Mouse (Mus musculus): Measurements from ENCODE around the gene AI481877. TPM values are rescaled to one million over a fixed set of nuclear protein-coding genes. Genes with fewer than 3 reads are reported as not detected.
A peak's percentile ranks its signal among the peaks of the same experiment; 100 is the strongest.
"Not testable (repeated sequence)": the region's sequence is repeated elsewhere in the genome, so short reads cannot be mapped to it uniquely, and the experiment has no call there.

Gene AI481877
- not detected for total RNA-seq (2021)

GRCm38 (mm10) chr4:59138507-59139033 is at the start of gene AI481877:
Gene AI481877, minus strand, starts transcription at chr4:59138983.
- DNase-seq; intact Hi-C loops (cut with DNase I): not testable (repeated sequence)

DNA sequence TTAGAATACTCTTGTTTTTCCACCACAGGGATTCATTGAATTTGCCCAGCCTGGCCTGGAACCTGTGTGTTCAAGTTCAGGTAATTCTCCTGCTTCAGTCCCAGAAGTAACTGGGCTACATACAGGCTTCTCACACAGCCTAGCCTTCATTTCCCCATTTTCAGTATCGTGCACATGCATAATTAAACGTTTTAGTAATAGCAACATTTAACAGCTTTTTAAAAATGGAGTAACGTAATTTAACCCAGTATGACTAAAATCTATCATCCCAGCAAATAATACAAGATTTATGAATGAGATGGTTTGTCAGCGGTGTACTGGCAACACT is 49.7 kb upstream of the AI481877 start:
- DNase-seq: no peak
- intact Hi-C loops (cut with DNase I): loop anchor here (5.0 kb wide), 1 partner anchor 91 kb away; no protein-coding TSS in a partner anchor

GRCm38 (mm10) chr4:59187289-59187688 is 48.5 kb upstream of the AI481877 start:
- intact Hi-C loops (cut with DNase I): loop anchor here (5.0 kb wide), 1 partner anchor 90 kb away; no protein-coding TSS in a partner anchor
- peak; percentile 36 for DNase-seq

DNA sequence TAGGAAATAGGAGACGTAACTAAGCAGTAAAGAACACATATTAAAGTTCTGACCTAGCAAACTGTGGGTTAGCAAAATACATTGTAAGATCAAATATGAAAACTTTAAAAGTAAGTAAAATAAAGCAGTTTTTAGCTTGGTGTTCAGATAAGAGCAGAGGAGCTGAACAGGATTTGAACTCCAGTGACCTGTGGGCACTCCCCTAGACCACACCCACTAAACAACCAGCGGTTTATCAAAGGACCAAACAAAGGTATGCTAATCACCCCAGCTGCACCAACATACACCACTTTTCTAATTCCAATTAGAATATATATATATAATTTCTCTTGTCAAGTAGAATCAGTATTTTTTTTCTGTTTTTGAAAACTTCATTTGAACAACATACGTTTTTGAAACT is 46.9 kb upstream of the AI481877 start:
- DNase-seq: no peak
- intact Hi-C loops (cut with DNase I): loop anchor here (5.0 kb wide), 1 partner anchor 88 kb away; no protein-coding TSS in a partner anchor

- peak; percentile 10 for DNase-seq
- intact Hi-C loops (cut with DNase I): no loop called here
Observed at GRCm38 (mm10) chr4:59181320-59182271, 42.8 kb upstream of the AI481877 start.

DNA sequence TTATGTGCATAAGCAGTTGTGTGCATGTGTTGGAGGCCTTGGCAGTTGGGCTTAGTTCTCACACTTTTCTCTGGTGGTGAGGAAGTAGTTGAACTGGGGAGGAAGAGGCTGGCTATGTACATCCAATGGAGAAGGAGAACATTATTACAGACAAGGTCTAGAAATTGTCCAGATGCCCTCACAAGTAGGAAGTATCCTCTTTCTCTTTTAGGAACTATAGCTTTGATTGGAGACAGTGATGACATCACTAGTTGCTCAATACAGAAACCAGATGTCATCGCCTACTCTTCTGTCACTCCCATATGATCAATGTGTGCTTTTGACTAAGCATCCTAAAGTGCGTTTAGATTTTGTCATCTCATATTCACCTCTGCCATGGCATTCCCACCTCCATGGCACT is 38.8 kb upstream of the AI481877 start:
- no peak for DNase-seq
- intact Hi-C loops (cut with DNase I): no loop called here

- DNase-seq: no peak
- intact Hi-C loops (cut with DNase I): no loop called here
Observed at GRCm38 (mm10) chr4:59175929-59176328, 37.1 kb upstream of the AI481877 start.

GRCm38 (mm10) chr4:59175003-59175402 is 36.2 kb upstream of the AI481877 start:
- intact Hi-C loops (cut with DNase I): no loop called here
- no peak for DNase-seq

GRCm38 (mm10) chr4:59173181-59173922 is 34.6 kb upstream of the AI481877 start:
- intact Hi-C loops (cut with DNase I): no loop called here
- no peak for DNase-seq

DNA sequence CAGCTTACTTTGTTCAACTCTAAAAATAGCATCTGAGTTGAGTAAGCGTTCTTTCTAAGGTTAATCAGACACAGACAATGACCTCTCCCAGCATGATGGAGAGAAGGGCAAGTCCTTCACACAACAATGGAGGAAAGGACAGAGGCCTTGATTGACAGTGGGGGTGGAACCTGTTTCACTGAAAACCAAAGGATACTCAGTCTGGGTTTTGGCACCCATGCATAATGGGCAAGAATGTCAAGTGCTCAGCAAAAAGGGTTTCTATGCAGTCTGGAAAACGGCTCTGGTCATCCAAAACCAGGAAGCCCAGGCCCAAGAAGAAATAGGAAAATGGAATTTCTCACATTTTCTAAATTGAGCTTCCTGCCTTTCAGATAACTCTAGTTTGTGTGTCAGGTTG is 33.8 kb upstream of the AI481877 start:
- intact Hi-C loops (cut with DNase I): no loop called here
- DNase-seq: no peak

- intact Hi-C loops (cut with DNase I): no loop called here
- peak; percentile 8 for DNase-seq
Observed at GRCm38 (mm10) chr4:59169981-59170380, 31.2 kb upstream of the AI481877 start.

DNA sequence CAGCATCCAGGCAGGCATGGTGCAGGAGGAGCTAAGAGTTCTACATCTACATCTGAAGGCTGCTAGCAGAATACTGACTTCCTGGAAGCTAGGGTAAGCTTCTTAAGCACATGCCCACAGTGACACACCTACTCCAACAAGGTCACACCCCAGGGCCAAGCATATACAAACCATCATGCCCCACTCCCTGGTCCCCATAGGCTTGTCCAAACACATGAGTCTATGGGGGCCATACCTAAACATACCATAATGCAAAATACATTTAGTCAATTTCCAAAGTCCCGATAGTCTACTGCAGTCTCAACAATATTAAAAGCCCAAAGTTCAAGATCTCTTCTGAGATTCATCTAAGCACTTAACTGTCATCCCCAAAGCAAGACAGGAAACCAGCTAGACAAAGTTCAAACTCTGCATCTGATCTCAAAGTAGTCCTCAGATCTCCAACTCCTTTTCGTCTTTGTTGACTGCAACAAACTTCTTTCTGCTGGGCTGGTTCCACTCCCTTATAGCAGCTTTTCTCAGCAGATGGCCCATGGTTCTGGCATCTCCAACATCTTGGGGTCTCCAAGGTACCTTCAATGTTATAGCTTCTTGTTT is 28.6 kb upstream of the AI481877 start:
- intact Hi-C loops (cut with DNase I): no loop called here

GRCm38 (mm10) chr4:59164034-59164433 is 25.3 kb upstream of the AI481877 start:
- DNase-seq: no peak
- intact Hi-C loops (cut with DNase I): no loop called here

More for the DNA sequence above, 28.6 kb upstream of the AI481877 start:
- no peak for DNase-seq

GRCm38 (mm10) chr4:59160959-59161670 is 22.3 kb upstream of the AI481877 start:
- DNase-seq: no peak

DNA sequence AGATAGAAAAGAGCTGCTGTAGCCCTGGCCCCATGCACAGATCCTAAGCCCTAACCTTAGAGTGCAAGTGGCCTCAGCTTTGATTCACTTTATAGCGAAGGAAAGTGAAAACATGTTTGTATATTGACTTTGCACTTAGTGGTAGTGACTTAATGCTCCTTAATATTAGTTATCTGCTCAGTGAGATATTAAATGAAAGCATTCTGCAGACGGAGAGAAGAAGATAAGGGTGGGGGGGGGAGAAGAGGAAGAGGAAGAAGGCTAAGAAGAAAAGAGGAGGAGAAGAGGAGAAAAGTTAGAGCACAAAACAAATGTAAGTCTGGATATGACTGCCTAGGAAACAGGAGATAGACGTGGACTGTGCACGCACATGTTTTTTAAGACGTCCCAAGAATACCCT is 21.5 kb upstream of the AI481877 start:
- intact Hi-C loops (cut with DNase I): no loop called here
- DNase-seq: no peak

More at GRCm38 (mm10) chr4:59160959-59161670, 22.3 kb upstream of the AI481877 start:
- intact Hi-C loops (cut with DNase I): no loop called here

DNA sequence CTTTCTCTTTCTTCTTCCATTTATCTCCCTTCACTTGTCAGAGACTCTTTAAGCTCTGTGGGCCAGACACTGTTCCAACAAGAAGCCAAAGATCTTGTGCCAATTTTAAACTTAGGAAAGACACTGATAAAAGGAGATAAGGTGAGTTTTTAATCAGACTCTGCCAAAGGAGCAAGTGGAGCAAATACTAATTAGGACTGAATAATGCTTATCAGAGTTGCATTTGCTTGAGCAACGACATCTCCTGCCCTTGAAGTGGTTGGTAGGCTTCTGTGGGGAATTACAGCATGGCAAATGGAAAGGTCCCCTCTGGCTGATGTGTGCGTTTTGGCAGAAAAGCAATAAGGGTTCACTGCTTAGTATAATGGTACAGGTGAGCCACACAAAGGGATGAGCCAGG is 18.9 kb upstream of the AI481877 start:
- intact Hi-C loops (cut with DNase I): no loop called here
- no peak for DNase-seq

- intact Hi-C loops (cut with DNase I): no loop called here
- no peak for DNase-seq
Observed at GRCm38 (mm10) chr4:59156897-59157592, 18.3 kb upstream of the AI481877 start.

GRCm38 (mm10) chr4:59151953-59152352 is 13.2 kb upstream of the AI481877 start:
- DNase-seq: no peak
- intact Hi-C loops (cut with DNase I): no loop called here

DNA sequence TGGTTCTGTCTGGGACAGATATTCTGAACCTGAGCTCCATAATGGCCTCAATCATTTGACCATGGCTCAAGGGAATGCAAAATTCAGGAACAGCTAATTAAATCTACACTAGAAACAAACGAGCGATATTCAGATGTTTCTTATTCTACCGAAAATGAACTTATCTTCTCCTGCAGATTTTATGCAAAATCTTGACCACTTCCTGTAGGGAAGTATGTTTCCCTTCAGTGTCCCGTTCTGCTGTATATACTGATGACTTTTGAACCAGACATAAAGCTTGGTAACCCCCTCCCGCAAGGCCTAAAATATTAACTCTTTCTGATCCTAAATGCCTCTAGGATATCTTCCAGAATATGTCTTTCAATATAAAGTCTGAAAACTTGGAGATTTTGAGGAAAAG is 12.1 kb upstream of the AI481877 start:
- DNase-seq: no peak
- intact Hi-C loops (cut with DNase I): no loop called here

- intact Hi-C loops (cut with DNase I): no loop called here
- no peak for DNase-seq
Observed at GRCm38 (mm10) chr4:59149043-59149442, 10.3 kb upstream of the AI481877 start.
